Mouse (Mus musculus) c-Kit-positive CD71-negative TER-119-negative erythroid progenitor cells, embryonic 14.5 days (primary cell): Measurements from ENCODE around the gene Rnf149.

Experiments
- DNase-seq: peaks from one replicate; pipeline ENCODE4 v3.0.0-alpha.2; 2013; ENCODE audit warnings: low read depth

Gene Rnf149

DNA sequence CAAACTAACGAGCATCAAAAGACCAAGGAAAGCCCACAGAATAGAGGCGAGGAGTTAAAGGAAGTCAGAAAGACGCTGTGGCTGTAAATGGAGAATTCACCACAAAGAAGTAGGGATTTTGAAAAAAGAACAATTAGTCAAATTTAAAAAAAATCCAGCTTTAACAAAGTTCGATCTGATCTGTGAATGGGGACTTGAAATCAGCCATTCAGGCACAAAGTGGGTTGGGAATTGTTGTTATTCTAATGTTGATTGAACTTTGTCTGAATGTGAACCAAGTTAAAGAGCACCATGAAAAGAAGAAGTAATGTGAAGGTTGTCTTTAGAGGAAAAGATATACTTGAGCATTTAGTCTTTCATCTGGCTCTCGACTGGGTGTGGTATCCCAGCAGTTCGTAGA lies 48.9 kb downstream of the Rnf149 start:
- no peak for DNase-seq

GRCm38 (mm10) chr1:39527432-39527831 lies 49.8 kb downstream of the Rnf149 start:
- DNase-seq: peak; percentile 85

DNA sequence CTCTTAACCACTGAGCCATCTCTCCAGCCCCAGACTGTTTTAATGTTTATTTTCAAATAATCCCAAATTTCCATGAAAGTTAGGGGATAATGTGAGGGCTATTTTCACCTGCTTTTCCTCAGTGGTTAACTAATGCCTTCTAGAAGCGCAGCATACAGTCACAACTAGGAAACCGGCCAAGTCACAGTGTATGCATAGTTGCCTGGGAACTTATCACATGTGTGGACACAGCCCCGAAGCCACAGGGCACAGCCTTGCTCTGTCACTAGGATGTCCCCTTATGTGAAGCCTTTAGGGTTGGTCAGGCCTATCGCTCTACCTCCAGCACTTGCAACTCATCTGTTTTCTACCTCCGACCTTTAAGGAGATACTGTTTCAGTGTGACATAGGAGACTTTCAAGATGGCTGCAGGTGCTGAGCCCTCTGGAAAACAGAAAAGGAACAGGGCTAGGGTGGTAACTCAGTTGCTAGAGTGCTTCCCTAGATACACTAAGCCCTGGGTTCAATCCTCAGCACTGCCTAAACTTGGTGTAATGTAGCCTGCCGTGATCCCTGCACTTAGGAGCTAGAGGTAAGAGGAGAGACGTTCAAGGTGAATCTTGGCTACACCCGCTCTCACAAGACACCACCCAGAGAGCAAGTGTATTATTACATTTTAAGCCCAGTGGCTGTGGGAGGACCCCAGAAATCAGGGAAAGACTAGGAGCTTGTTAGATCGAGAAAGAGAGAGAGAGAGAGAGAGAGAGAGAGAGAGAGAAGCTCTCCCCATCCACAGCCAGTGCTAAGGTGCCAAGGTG lies 50.6 kb downstream of the Rnf149 start:
- DNase-seq: no peak

DNA sequence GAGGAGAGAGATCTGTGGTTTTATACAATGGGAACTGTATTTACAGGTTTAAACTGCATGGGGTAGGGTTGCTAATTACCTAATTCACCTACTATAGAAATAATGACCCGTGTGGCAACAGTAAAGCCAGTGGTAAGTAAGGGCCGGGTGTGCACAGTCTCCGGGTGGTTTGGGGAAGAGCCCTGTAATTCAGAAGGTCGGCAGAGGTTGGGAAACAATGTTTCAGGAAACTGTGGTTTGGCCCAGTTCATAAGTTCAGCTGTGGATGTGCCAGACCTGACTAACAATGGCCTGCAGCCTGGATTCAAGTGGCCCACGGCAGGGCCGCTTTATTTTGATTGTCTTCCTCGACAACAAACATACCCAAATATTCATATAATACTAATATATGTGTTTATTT lies 51.4 kb downstream of the Rnf149 start:
- peak; percentile 24 for DNase-seq

- DNase-seq: peak; percentile 43
Observed at GRCm38 (mm10) chr1:39522519-39522918, 54.7 kb downstream of the Rnf149 start.

DNA sequence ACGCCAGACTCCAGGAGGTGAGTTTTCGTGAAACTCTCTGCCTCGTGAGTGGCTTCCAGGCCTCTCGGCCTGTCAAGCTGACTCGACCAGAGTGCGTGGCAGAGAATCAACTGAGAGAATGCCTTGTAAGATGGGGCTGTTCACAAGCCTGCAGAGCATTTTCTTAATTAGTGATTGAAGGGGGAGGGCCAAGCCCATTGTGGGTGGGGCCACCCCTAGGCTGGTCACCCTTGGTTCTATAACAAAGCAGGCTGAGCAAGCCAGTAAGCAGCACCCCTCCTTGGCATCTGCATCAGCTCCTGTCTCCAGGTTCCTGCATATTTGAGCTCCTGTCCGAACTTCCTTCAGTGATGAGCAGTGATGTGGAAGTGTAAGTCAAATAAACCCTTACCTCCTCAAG lies 55.9 kb downstream of the Rnf149 start:
- DNase-seq: no peak

DNA sequence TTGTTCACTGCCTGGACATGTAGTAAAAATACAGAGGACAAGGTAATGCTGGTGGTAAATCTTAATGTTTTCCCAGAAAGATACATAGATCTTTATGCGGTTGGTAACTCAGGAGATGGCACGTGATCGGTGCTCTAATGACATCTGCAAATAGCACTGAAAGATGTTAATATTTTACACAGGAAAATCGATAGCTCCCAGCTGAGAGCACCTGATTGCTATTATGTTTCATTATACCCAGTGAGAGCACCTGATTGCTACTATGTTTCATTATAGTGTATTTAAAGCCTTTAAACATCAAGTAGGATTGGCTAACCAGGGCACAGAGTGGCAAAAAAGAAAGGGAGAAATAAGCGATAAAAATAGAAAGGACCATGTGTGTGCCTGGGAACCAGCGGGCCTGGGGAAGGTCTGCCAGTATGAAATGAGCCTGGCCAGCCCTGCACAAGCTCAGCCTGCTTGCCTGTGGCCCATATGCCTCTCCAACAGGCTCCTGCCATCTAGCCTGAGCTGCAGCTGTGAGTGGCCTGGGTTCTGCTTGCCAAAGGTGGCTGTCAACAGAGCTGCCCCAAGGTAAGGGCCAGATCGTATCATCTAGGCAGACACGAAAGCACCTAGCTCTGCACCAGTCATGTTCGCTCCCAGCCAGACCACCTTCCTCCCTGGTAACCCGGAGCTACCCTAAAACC lies 61.8 kb downstream of the Rnf149 start:
- DNase-seq: no peak

GRCm38 (mm10) chr1:39512183-39512582 lies 65.0 kb downstream of the Rnf149 start:
- no peak for DNase-seq

DNA sequence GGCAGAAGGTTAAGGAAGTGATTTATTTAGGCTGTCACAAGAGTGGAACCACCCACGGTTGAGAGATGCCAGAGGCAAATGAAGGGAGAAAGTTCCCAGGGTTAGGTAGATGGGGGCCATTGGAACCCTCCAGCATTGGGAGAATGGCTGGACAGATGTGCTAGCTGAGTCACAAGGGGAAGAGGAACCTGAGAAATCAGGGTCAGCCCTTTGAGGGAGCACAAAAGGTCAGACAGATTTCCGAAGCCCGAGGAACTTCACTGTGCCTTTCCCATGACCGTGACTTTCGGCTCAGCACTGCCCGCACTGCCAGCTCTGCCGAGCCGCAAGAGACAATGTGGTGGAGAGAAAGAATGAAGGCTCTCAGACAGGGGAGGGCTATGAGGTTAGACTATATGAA lies 65.4 kb downstream of the Rnf149 start:
- no peak for DNase-seq

DNA sequence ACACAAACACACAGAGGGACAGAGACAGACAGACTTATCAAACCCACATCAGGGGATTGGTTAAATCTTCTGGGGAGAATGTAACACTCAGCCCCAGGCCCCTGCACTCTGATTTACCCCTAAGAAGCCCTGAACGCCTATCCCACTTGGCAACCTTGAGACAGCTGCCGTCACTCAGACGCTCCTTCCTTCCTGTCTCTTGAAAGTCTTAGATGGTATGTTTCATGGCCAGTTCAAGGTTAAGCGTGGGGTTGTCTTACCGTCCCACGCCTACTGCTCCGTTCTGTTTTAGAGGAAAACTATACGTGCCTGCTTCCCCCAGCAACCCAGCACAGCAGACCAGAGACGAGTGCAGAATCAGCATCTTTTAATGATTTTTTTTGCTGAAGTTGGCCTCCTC lies 71.6 kb downstream of the Rnf149 start:
- no peak for DNase-seq

DNA sequence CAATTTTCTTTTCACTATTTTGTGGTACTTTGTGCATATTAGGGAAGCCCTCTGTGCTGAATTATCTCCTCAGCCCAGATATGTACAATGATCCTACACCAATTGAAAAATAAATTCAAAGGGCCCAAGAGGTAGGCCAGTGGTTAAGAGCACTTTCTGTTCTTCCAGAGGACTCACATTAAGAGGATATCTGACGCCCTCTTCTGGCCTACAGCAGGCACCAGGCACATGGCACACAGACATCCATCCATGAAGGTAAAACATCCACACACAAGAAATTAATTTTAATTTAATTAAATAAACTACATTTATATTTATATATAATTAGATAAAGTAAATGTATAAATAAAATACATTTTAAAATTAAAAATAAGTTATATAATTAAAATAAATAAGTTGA lies 72.9 kb downstream of the Rnf149 start:
- no peak for DNase-seq

GRCm38 (mm10) chr1:39502817-39503633 lies 74.2 kb downstream of the Rnf149 start:
- DNase-seq: no peak
